Mouse (Mus musculus): Measurements from ENCODE around the gene Glt6d1. TPM values are rescaled to one million over a fixed set of nuclear protein-coding genes. Genes with fewer than 3 reads are reported as not detected.
"Not testable (repeated sequence)": the region's sequence is repeated elsewhere in the genome, so short reads cannot be mapped to it uniquely, and the experiment has no call there.

The Glt6d1 gene
- total RNA-seq (2014; fragmentation: Nextera tagmentation) (not detected in 2 replicates), total RNA-seq (2017) (not detected in 2 replicates), polyA plus RNA-seq (2012) (not detected in 2 replicates)

- peaks cover 10% of the 10 kb centered on the region; the same call in 1 of the 2 replicates for H3K27me3 ChIP-seq (ENCODE audit: insufficient read depth, low read length)
- not testable (repeated sequence) for H3K9me3 ChIP-seq (replicated peaks); H3K4me3 ChIP-seq (ENCODE audit: low read depth, low read length); ATAC-seq (ENCODE audit: extremely low read depth, insufficient number of reproducible peaks, low FRiP score, poor library complexity, severe bottlenecking); H3K36me3 ChIP-seq (replicated peaks); H3K4me1 ChIP-seq (ENCODE audit: insufficient read depth, low read depth, low read length); DNase-seq (ENCODE audit: low spot score)
Measured at GRCm38 (mm10) chr2:25815748-25816147, at the start of gene Glt6d1. Gene Glt6d1, minus strand, starts transcription at chr2:25815848.

GRCm38 (mm10) chr2:25865412-25865811, 49.8 kb upstream of the Glt6d1 start:
- no peaks in the 10 kb centered on the region for H3K36me3 ChIP-seq (replicated peaks)
- no peak overlapping the region for H3K4me3 ChIP-seq (ENCODE audit: low read depth, low read length)
- no peak for TF ChIP-seq TAL1 (conservative IDR thresholded peaks at IDR 0.05; ENCODE audit: low read depth, low read length)
- no peak for TF ChIP-seq GATA2 (IDR thresholded peaks at IDR 0.05; ENCODE audit: borderline replicate concordance, low read depth, low read length)
- TF ChIP-seq CTCF (IDR thresholded peaks at IDR 0.05; ENCODE audit: low read depth, low read length) = no peak
- TF ChIP-seq POLR2AphosphoS5 (IDR thresholded peaks at IDR 0.05; ENCODE audit: insufficient replicate concordance, low read depth, low read length) = no peak
- no peak for TF ChIP-seq GATA1 (IDR thresholded peaks at IDR 0.05; ENCODE audit: borderline replicate concordance, low read length)
- no peak for ATAC-seq (ENCODE audit: extremely low read depth, insufficient number of reproducible peaks, low FRiP score, poor library complexity, severe bottlenecking)
- H3K9me3 ChIP-seq (replicated peaks) = no peaks in the 10 kb centered on the region
- H3K27me3 ChIP-seq (ENCODE audit: insufficient read depth, low read length) = peaks cover 11% of the 10 kb centered on the region; the same call in 1 of the 2 replicates
- no peak for DNase-seq (ENCODE audit: low spot score)
- H3K4me1 ChIP-seq (ENCODE audit: insufficient read depth, low read depth, low read length) = no peaks in the 10 kb centered on the region

GRCm38 (mm10) chr2:25864230-25864629, 48.6 kb upstream of the Glt6d1 start:
- Histone ChIP-seq H3K9me3 (replicated peaks) (no peaks in the 10 kb centered on the region), H3K27me3 (ENCODE audit: insufficient read depth, low read length) (peaks cover 11% of the 10 kb centered on the region; the same call in 1 of the 2 replicates), H3K4me3 (ENCODE audit: low read depth, low read length) (no peak overlapping the region), H3K4me1 (ENCODE audit: insufficient read depth, low read depth, low read length) (no peaks in the 10 kb centered on the region), H3K36me3 (replicated peaks) (no peaks in the 10 kb centered on the region)
- TF ChIP-seq GATA2 (IDR thresholded peaks at IDR 0.05; ENCODE audit: borderline replicate concordance, low read depth, low read length) = no peak
- TF ChIP-seq POLR2AphosphoS5 (IDR thresholded peaks at IDR 0.05; ENCODE audit: insufficient replicate concordance, low read depth, low read length) = no peak
- no peak for TF ChIP-seq CTCF (IDR thresholded peaks at IDR 0.05; ENCODE audit: low read depth, low read length)
- no peak for TF ChIP-seq GATA1 (IDR thresholded peaks at IDR 0.05; ENCODE audit: borderline replicate concordance, low read length)
- TF ChIP-seq TAL1 (conservative IDR thresholded peaks at IDR 0.05; ENCODE audit: low read depth, low read length) = no peak
- ATAC-seq (ENCODE audit: extremely low read depth, insufficient number of reproducible peaks, low FRiP score, poor library complexity, severe bottlenecking) (no peak), DNase-seq (ENCODE audit: low spot score) (no peak)

DNA sequence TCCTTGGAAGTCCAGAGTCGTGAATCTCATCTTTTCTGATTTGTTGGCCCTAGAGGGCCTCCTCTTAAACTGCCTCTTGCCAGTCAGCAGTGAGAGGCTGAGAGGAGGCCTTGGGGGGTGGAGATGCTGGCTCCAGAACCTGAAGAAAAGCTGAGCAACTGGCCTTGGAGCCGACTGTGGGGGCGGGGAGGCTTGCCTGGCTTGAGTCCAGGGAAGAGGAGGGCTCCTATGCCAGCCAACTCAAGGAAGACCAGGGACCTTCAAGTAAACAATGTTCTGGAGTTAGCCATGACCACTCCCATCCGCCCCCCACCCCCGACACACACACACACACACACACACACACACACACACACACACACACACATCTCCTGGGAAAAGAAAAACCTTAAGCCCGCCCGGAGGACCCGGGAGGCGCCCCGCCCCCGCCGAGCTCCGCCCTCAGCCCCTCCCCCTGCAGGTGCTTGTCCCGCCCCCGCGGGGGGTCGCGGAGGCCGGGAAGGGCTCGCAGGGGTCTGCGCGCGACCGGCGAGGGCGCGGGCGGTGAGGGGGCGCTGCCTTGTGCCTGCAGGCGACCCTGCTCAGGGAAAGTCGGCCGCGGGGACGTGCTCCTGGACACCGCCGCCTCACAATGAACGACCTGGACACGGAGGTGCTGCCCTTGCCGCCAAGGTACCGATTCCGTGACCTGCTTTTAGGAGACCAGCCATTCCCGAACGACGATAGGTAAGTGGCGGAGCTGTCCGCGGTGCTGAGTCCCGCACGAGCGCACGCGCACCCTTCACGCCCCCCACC, 47.9 kb upstream of the Glt6d1 start, which contains the start of gene Kcnt1:
TSS of gene Kcnt1 (plus strand) at position 398 of the 795 bp plus-strand sequence.
- DNase-seq (ENCODE audit: low spot score) = no peak
- Histone ChIP-seq H3K9me3 (replicated peaks) (no peaks in the 10 kb centered on the region), H3K36me3 (replicated peaks) (no peaks in the 10 kb centered on the region), H3K4me1 (ENCODE audit: insufficient read depth, low read depth, low read length) (no peaks in the 10 kb centered on the region), H3K27me3 (ENCODE audit: insufficient read depth, low read length) (peaks cover 11% of the 10 kb centered on the region; the same call in 1 of the 2 replicates), H3K4me3 (ENCODE audit: low read depth, low read length) (no peak within 1 kb of the TSS)
- no peak for ATAC-seq (ENCODE audit: extremely low read depth, insufficient number of reproducible peaks, low FRiP score, poor library complexity, severe bottlenecking)
- TF ChIP-seq GATA2 (IDR thresholded peaks at IDR 0.05; ENCODE audit: borderline replicate concordance, low read depth, low read length) = no peak
- no peak for TF ChIP-seq POLR2AphosphoS5 (IDR thresholded peaks at IDR 0.05; ENCODE audit: insufficient replicate concordance, low read depth, low read length)
- no peak for TF ChIP-seq CTCF (IDR thresholded peaks at IDR 0.05; ENCODE audit: low read depth, low read length)
- no peak for TF ChIP-seq TAL1 (conservative IDR thresholded peaks at IDR 0.05; ENCODE audit: low read depth, low read length)
- no peak for TF ChIP-seq GATA1 (IDR thresholded peaks at IDR 0.05; ENCODE audit: borderline replicate concordance, low read length)

- H3K4me1 ChIP-seq (ENCODE audit: insufficient read depth, low read depth, low read length) = no peaks in the 10 kb centered on the region
- H3K4me3 ChIP-seq (ENCODE audit: low read depth, low read length) = no peak overlapping the region
- TF ChIP-seq POLR2AphosphoS5 (IDR thresholded peaks at IDR 0.05; ENCODE audit: insufficient replicate concordance, low read depth, low read length) (no peak), TAL1 (conservative IDR thresholded peaks at IDR 0.05; ENCODE audit: low read depth, low read length) (no peak), GATA1 (IDR thresholded peaks at IDR 0.05; ENCODE audit: borderline replicate concordance, low read length) (no peak), GATA2 (IDR thresholded peaks at IDR 0.05; ENCODE audit: borderline replicate concordance, low read depth, low read length) (no peak), CTCF (IDR thresholded peaks at IDR 0.05; ENCODE audit: low read depth, low read length) (no peak)
- DNase-seq (ENCODE audit: low spot score) (no peak), ATAC-seq (ENCODE audit: extremely low read depth, insufficient number of reproducible peaks, low FRiP score, poor library complexity, severe bottlenecking) (no peak)
- no peaks in the 10 kb centered on the region for H3K36me3 ChIP-seq (replicated peaks)
- no peaks in the 10 kb centered on the region for H3K9me3 ChIP-seq (replicated peaks)
- H3K27me3 ChIP-seq (ENCODE audit: insufficient read depth, low read length) = peaks cover 11% of the 10 kb centered on the region; the same call in 1 of the 2 replicates
Measured at GRCm38 (mm10) chr2:25862696-25863270, 47.1 kb upstream of the Glt6d1 start.

- DNase-seq (ENCODE audit: low spot score) = no peak
- TF ChIP-seq TAL1 (conservative IDR thresholded peaks at IDR 0.05; ENCODE audit: low read depth, low read length) (no peak), POLR2AphosphoS5 (IDR thresholded peaks at IDR 0.05; ENCODE audit: insufficient replicate concordance, low read depth, low read length) (no peak), GATA1 (IDR thresholded peaks at IDR 0.05; ENCODE audit: borderline replicate concordance, low read length) (no peak)
- H3K9me3 ChIP-seq (replicated peaks) = no peaks in the 10 kb centered on the region
- H3K4me1 ChIP-seq (ENCODE audit: insufficient read depth, low read depth, low read length) = no peaks in the 10 kb centered on the region
- peaks cover 11% of the 10 kb centered on the region; the same call in 1 of the 2 replicates for H3K27me3 ChIP-seq (ENCODE audit: insufficient read depth, low read length)
- no peak for ATAC-seq (ENCODE audit: extremely low read depth, insufficient number of reproducible peaks, low FRiP score, poor library complexity, severe bottlenecking)
- H3K4me3 ChIP-seq (ENCODE audit: low read depth, low read length) = no peak overlapping the region
- H3K36me3 ChIP-seq (replicated peaks) = no peaks in the 10 kb centered on the region
Measured at GRCm38 (mm10) chr2:25862038-25862437, 46.4 kb upstream of the Glt6d1 start.
